Mouse (Mus musculus) intestine, postnatal 0 days (tissue): ENCODE results near the gene Nipa2. TPM values are rescaled to one million over a fixed set of nuclear protein-coding genes. Genes with fewer than 3 reads are reported as not detected.
"Not testable (repeated sequence)": the region's sequence is repeated elsewhere in the genome, so short reads cannot be mapped to it uniquely, and the experiment has no call there.

ENCODE experiments used
- ATAC-seq: fragments of 200-750 bp; cut with Nextera tagmentation; 2 replicates; pipeline ENCODE4 v1.8.0; 2017; ENCODE audit warnings: mild to moderate bottlenecking, moderate TSS enrichment, moderate library complexity
- H3K27ac ChIP-seq: fragments of 300-500 bp; sonication (generic); 2 replicates; pipeline ENCODE4 v1.5.1; 2014; ENCODE audit warnings: mild to moderate bottlenecking, low read depth, low read length, moderate library complexity
- H3K27me3 ChIP-seq: fragments of 300-500 bp; sonication (generic); replicated peaks from 2 replicates; pipeline ENCODE4 v1.6.1; 2014; ENCODE audit warnings: low read length, mixed read lengths; ENCODE audit not compliant: control insufficient read depth, insufficient read depth
- H3K36me3 ChIP-seq: fragments of 300-500 bp; sonication (generic); 2 replicates; pipeline ENCODE4 v1.6.1; 2014; ENCODE audit warnings: mild to moderate bottlenecking, moderate library complexity; ENCODE audit not compliant: control insufficient read depth, insufficient read depth
- H3K4me1 ChIP-seq: fragments of 300-500 bp; sonication (generic); replicated peaks from 2 replicates; pipeline ENCODE4 v1.6.1; 2014; ENCODE audit warnings: antibody characterized with exemption, low read length, mixed read lengths; ENCODE audit not compliant: control insufficient read depth, insufficient read depth
- H3K4me2 ChIP-seq: fragments of 300-500 bp; sonication (generic); replicated peaks from 2 replicates; pipeline ENCODE4 v1.6.1; 2014; ENCODE audit warnings: low read depth, mild to moderate bottlenecking, moderate library complexity
- H3K4me3 ChIP-seq: fragments of 300-500 bp; sonication (generic); 2 replicates; pipeline ENCODE4 v1.5.1; 2014; ENCODE audit warnings: low read depth, low read length
- H3K9ac ChIP-seq: fragments of 300-500 bp; sonication (generic); 2 replicates; pipeline ENCODE4 v1.6.1; 2014; ENCODE audit warnings: mild to moderate bottlenecking, low read depth, low read length
- H3K9me3 ChIP-seq: fragments of 300-500 bp; sonication (generic); 2 replicates; pipeline ENCODE4 v1.6.1; 2016; ENCODE audit warnings: mixed run types; ENCODE audit not compliant: control insufficient read depth
- CTCF ChIP-seq: sonication (generic); IDR thresholded peaks from 2 replicates; pipeline ENCODE4 v1.5.1; 2016; ENCODE audit warnings: low read depth, mild to moderate bottlenecking, control low read depth, antibody characterized with exemption, moderate library complexity
- WGBS: fragments of 180-500 bp; shearing (Covaris S2); extraction: QIAGEN DNeasy Blood & Tissue Kit; methylation state at CpG from one replicate; pipeline ENCODE4 v1.1.7; 2014; 5-methylcytosine and 5-hydroxymethylcytosine counted together
- polyA plus RNA-seq: library from polyadenylated mRNA; unstranded; fragments of >200 nt; fragmentation: Nextera tagmentation; extraction: Ambion mirVana; gene quantifications from 2 replicates; pipeline ENCODE4 v1.2.1, GENCODE M21; 2015

Gene Nipa2
- polyA plus RNA-seq, 1 experiment from 2014 or later, result 124 TPM

GRCm38 (mm10) chr7:55957916-55958315 is 4.4 kb downstream of the Nipa2 start:
- Histone ChIP-seq H3K36me3 (no peaks in the 10 kb centered on the region), H3K4me1 (no peaks in the 10 kb centered on the region), H3K27ac (no peak overlapping the region; the same call in 1 of the 2 replicates), H3K9me3 (no peaks in the 10 kb centered on the region), H3K4me3 (no peak overlapping the region), H3K4me2 (0 out of 2 replicates have a peak overlapping the region, but pooled peaks have one; percentile 4), H3K9ac (no peak overlapping the region), H3K27me3 (no peaks in the 10 kb centered on the region)
- WGBS, result 86% methylated on average over 4 of the region's 4 CpGs
- no peak for TF ChIP-seq CTCF
- ATAC-seq, result no peak

- H3K4me2 ChIP-seq, result 0 out of 2 replicates have a peak overlapping the region, but pooled peaks have one; percentile 4
- H3K27ac ChIP-seq, result no peak overlapping the region
- WGBS, result 68% methylated on average over 3 of the region's 3 CpGs
- H3K36me3 ChIP-seq, result no peaks in the 10 kb centered on the region
- no peak overlapping the region for H3K9ac ChIP-seq
- ATAC-seq, result no peak
- H3K4me1 ChIP-seq, result no peaks in the 10 kb centered on the region
- H3K27me3 ChIP-seq, result no peaks in the 10 kb centered on the region
- H3K9me3 ChIP-seq, result no peaks in the 10 kb centered on the region
- TF ChIP-seq CTCF, result no peak
- H3K4me3 ChIP-seq, result no peak overlapping the region
Observed at GRCm38 (mm10) chr7:55957178-55957577, 5.1 kb downstream of the Nipa2 start.

GRCm38 (mm10) chr7:55956054-55956453 is 6.2 kb downstream of the Nipa2 start:
- H3K9me3 ChIP-seq, result no peaks in the 10 kb centered on the region
- WGBS, result 85% methylated on average over 2 of the region's 2 CpGs
- H3K9ac ChIP-seq, result no peak overlapping the region
- no peak overlapping the region for H3K4me2 ChIP-seq
- no peaks in the 10 kb centered on the region for H3K36me3 ChIP-seq
- no peak for TF ChIP-seq CTCF
- no peak for ATAC-seq
- no peak overlapping the region for H3K4me3 ChIP-seq
- no peaks in the 10 kb centered on the region for H3K27me3 ChIP-seq
- H3K4me1 ChIP-seq, result no peaks in the 10 kb centered on the region
- H3K27ac ChIP-seq, result no peak overlapping the region

GRCm38 (mm10) chr7:55938341-55938740 is 23.9 kb downstream of the Nipa2 start:
- no peaks in the 10 kb centered on the region for H3K9me3 ChIP-seq
- no peak overlapping the region for H3K9ac ChIP-seq
- no peaks in the 10 kb centered on the region for H3K4me1 ChIP-seq
- peak; percentile 44; the same call in 1 of the 2 replicates for ATAC-seq
- H3K4me3 ChIP-seq, result no peak overlapping the region
- WGBS, result 74% methylated on average over 4 of the region's 4 CpGs
- H3K27me3 ChIP-seq, result no peaks in the 10 kb centered on the region
- no peak overlapping the region for H3K4me2 ChIP-seq
- peak overlapping the region; percentile 46; the same call in 1 of the 2 replicates for H3K27ac ChIP-seq
- no peak for TF ChIP-seq CTCF
- H3K36me3 ChIP-seq, result peaks cover 9% of the 10 kb centered on the region; the same call in 1 of the 2 replicates

GRCm38 (mm10) chr7:55935025-55935424 is 27.3 kb downstream of the Nipa2 start:
- Histone ChIP-seq H3K36me3 (peaks cover 18% of the 10 kb centered on the region), H3K4me1 (no peaks in the 10 kb centered on the region), H3K4me3 (no peak overlapping the region), H3K27me3 (no peaks in the 10 kb centered on the region), H3K27ac (peak overlapping the region; percentile 64; the same call in 1 of the 2 replicates), H3K4me2 (no peak overlapping the region), H3K9ac (no peak overlapping the region), H3K9me3 (no peaks in the 10 kb centered on the region)
- peak; percentile 96 for ATAC-seq
- WGBS, result 53% methylated on average over 2 of the region's 2 CpGs
- TF ChIP-seq CTCF, result no peak

GRCm38 (mm10) chr7:55928649-55929048 is 33.6 kb downstream of the Nipa2 start:
- no peak for TF ChIP-seq CTCF
- no peaks in the 10 kb centered on the region for H3K4me1 ChIP-seq
- H3K4me2 ChIP-seq, result no peak overlapping the region
- no peaks in the 10 kb centered on the region for H3K27me3 ChIP-seq
- H3K9me3 ChIP-seq, result no peaks in the 10 kb centered on the region
- H3K9ac ChIP-seq, result no peak overlapping the region
- 62% methylated on average over 2 of the region's 2 CpGs for WGBS
- ATAC-seq, result peak; percentile 74
- peaks cover 47% of the 10 kb centered on the region for H3K36me3 ChIP-seq
- peak overlapping the region; percentile 15; the same call in 1 of the 2 replicates for H3K27ac ChIP-seq
- no peak overlapping the region for H3K4me3 ChIP-seq

- WGBS, result 68% methylated on average over 4 of the region's 4 CpGs
- ATAC-seq, result no peak
- H3K4me3 ChIP-seq, result no peak overlapping the region
- H3K27ac ChIP-seq, result no peak overlapping the region; the same call in 1 of the 2 replicates
- no peaks in the 10 kb centered on the region for H3K4me1 ChIP-seq
- TF ChIP-seq CTCF, result no peak
- H3K9ac ChIP-seq, result no peak overlapping the region
- peaks cover 58% of the 10 kb centered on the region for H3K36me3 ChIP-seq
- no peaks in the 10 kb centered on the region for H3K9me3 ChIP-seq
- no peak overlapping the region for H3K4me2 ChIP-seq
- H3K27me3 ChIP-seq, result no peaks in the 10 kb centered on the region
Observed at GRCm38 (mm10) chr7:55927262-55927661, 35.0 kb downstream of the Nipa2 start.

- not testable (repeated sequence) for H3K27ac ChIP-seq, H3K4me3 ChIP-seq, H3K9me3 ChIP-seq, H3K9ac ChIP-seq, H3K27me3 ChIP-seq, H3K4me1 ChIP-seq, ATAC-seq, H3K4me2 ChIP-seq
- 96% methylated on average over 11 of the region's 11 CpGs for whole genome bisulfite sequencing
- peaks cover 68% of the 10 kb centered on the region for H3K36me3 ChIP-seq
Observed at GRCm38 (mm10) chr7:55918365-55918764, 43.9 kb downstream of the Nipa2 start.
